Mouse (Mus musculus): ENCODE measurements at regions not wholly inside any gene's neighbourhood (a gene's known extent, or its start where the extent isn't known, plus 50 kb on each side); places are given as distances from the start of the nearest gene placed in this dataset.

DNA sequence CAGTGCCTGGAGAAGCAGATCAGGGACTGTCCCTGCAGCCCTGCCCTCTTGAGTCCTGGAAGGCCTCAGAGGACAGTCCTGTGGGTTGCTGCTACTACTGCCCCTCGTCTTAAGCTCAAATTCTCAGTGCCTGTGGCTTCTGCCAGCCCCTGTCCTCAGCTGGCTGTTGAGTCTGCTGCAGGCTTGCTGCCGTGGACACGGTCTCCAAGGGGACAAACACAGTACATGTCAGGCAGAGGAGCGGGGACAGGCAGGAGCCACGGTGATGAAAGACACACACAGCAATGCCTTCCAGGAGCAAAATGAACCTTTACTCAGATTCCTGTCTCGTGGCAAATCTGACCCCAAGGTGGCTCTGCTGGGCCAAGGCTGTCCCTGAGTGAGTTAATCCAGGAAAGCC, 107.7 kb downstream of the H2al1j start:
- TF ChIP-seq GATA1 (IDR thresholded peaks at IDR 0.05; ENCODE audit: borderline replicate concordance, low read length), result no peak
- no peak for TF ChIP-seq FLI1 (IDR thresholded peaks at IDR 0.05; ENCODE audit: low read length)
